Mouse (Mus musculus) midbrain, embryonic 14.5 days (tissue): ENCODE results near the gene Sorcs2. TPM values are rescaled to one million over a fixed set of nuclear protein-coding genes. Genes with fewer than 3 reads are reported as not detected.
A peak's percentile ranks its signal among the peaks of the same experiment; 100 is the strongest.
"Not testable (repeated sequence)": the region's sequence is repeated elsewhere in the genome, so short reads cannot be mapped to it uniquely, and the experiment has no call there.

Source experiments
- ATAC-seq: fragments of 200-750 bp; cut with Nextera tagmentation; 2 replicates; pipeline ENCODE4 v1.8.0; 2017; ENCODE audit warnings: moderate number of reproducible peaks, moderate library complexity; ENCODE audit not compliant: low FRiP score, low TSS enrichment
- DNase-seq: peaks from one replicate; pipeline ENCODE4 v3.0.0-alpha.2; 2015
- H3K27ac ChIP-seq: fragments of 300-500 bp; sonication (generic); replicated peaks from 2 replicates; pipeline ENCODE4 v1.5.1; 2014; ENCODE audit warnings: mild to moderate bottlenecking, low read depth, low read length, moderate library complexity
- H3K27me3 ChIP-seq: fragments of 300-500 bp; sonication (generic); 2 replicates; pipeline ENCODE4 v1.6.1; 2014; ENCODE audit warnings: low read length, control low read depth, mixed read lengths; ENCODE audit not compliant: control insufficient read depth, insufficient read depth
- H3K36me3 ChIP-seq: fragments of 300-500 bp; sonication (generic); 2 replicates; pipeline ENCODE4 v1.6.1; 2014; ENCODE audit warnings: low read length, control low read depth; ENCODE audit not compliant: control insufficient read depth, insufficient read depth
- H3K4me1 ChIP-seq: fragments of 300-500 bp; sonication (generic); 2 replicates; pipeline ENCODE4 v1.6.1; 2014; ENCODE audit warnings: mild to moderate bottlenecking, antibody characterized with exemption, low read length, control low read depth; ENCODE audit not compliant: control insufficient read depth, insufficient read depth
- H3K4me2 ChIP-seq: fragments of 300-500 bp; sonication (generic); 2 replicates; pipeline ENCODE4 v1.6.1; 2014; ENCODE audit warnings: mild to moderate bottlenecking, low read length, moderate library complexity
- H3K4me3 ChIP-seq: fragments of 300-500 bp; sonication (generic); replicated peaks from 2 replicates; pipeline ENCODE4 v1.5.1; 2014; ENCODE audit warnings: low read depth, low read length
- H3K9ac ChIP-seq: fragments of 300-500 bp; sonication (generic); replicated peaks from 2 replicates; pipeline ENCODE4 v1.6.1; 2014; ENCODE audit warnings: mild to moderate bottlenecking, low read length, moderate library complexity
- H3K9me3 ChIP-seq: fragments of 300-500 bp; sonication (generic); 2 replicates; pipeline ENCODE4 v1.6.1; 2016; ENCODE audit warnings: low read length, control low read depth, mixed read lengths; ENCODE audit not compliant: control insufficient read depth
- WGBS: fragments of 180-500 bp; shearing (Covaris S2); extraction: QIAGEN DNeasy Blood & Tissue Kit; methylation state at CpG from one replicate; pipeline ENCODE4 v1.1.7; 2014; 5-methylcytosine and 5-hydroxymethylcytosine counted together
- polyA plus RNA-seq: library from polyadenylated mRNA; unstranded; fragments of >200 nt; fragmentation: Nextera tagmentation; extraction: Ambion mirVana; gene quantifications from 2 replicates; pipeline ENCODE4 v1.2.1, GENCODE M21; 2014

The Sorcs2 gene
- polyA plus RNA-seq, 1 experiment from 2014 or later = 15.1 TPM

GRCm38 (mm10) chr5:36396491-36397383 lies 1.2 kb downstream of the Sorcs2 start:
- DNase-seq = no peak
- no peaks in the 10 kb centered on the region for H3K36me3 ChIP-seq
- H3K4me1 ChIP-seq = peaks cover 27% of the 10 kb centered on the region
- no peak for ATAC-seq
- no peaks in the 10 kb centered on the region for H3K9me3 ChIP-seq
- H3K4me2 ChIP-seq = peak overlapping the region; percentile 88
- no peaks in the 10 kb centered on the region for H3K27me3 ChIP-seq
- no peak overlapping the region for H3K27ac ChIP-seq
- peak overlapping the region; percentile 91 for H3K9ac ChIP-seq
- H3K4me3 ChIP-seq = peak overlapping the region; percentile 79
- WGBS = 5% methylated on average over 18 of the region's 18 CpGs

GRCm38 (mm10) chr5:36396011-36396410 lies 1.9 kb downstream of the Sorcs2 start:
- ATAC-seq (no peak), DNase-seq (peak; percentile 80)
- Histone ChIP-seq H3K36me3 (no peaks in the 10 kb centered on the region), H3K4me2 (peak overlapping the region; percentile 88), H3K9me3 (no peaks in the 10 kb centered on the region), H3K27me3 (no peaks in the 10 kb centered on the region), H3K9ac (no peak overlapping the region), H3K27ac (no peak overlapping the region), H3K4me1 (peaks cover 27% of the 10 kb centered on the region), H3K4me3 (peak overlapping the region; percentile 79)
- 70% methylated on average over 3 of the region's 3 CpGs for WGBS

GRCm38 (mm10) chr5:36394840-36395515 lies 3.0 kb downstream of the Sorcs2 start:
- Histone ChIP-seq H3K27ac (0 out of 2 replicates have a peak overlapping the region, but pooled peaks have one; percentile 26), H3K4me3 (no peak overlapping the region), H3K4me2 (peak overlapping the region; percentile 88), H3K27me3 (no peaks in the 10 kb centered on the region), H3K9ac (no peak overlapping the region), H3K9me3 (no peaks in the 10 kb centered on the region), H3K36me3 (no peaks in the 10 kb centered on the region), H3K4me1 (peaks cover 27% of the 10 kb centered on the region)
- DNase-seq (peak; percentile 43), ATAC-seq (no peak)
- 44% methylated on average over 11 of the region's 11 CpGs for WGBS

GRCm38 (mm10) chr5:36391751-36392150 lies 6.2 kb downstream of the Sorcs2 start:
- DNase-seq (no peak), ATAC-seq (no peak)
- Histone ChIP-seq H3K4me1 (peaks cover 26% of the 10 kb centered on the region), H3K9ac (no peak overlapping the region), H3K4me2 (no peak overlapping the region), H3K27me3 (no peaks in the 10 kb centered on the region), H3K9me3 (no peaks in the 10 kb centered on the region), H3K36me3 (no peaks in the 10 kb centered on the region), H3K4me3 (no peak overlapping the region), H3K27ac (no peak overlapping the region)
- 88% methylated on average over 4 of the region's 4 CpGs for WGBS

GRCm38 (mm10) chr5:36390591-36390927 lies 7.4 kb downstream of the Sorcs2 start:
- not testable (repeated sequence) for H3K4me3 ChIP-seq, H3K9ac ChIP-seq, ATAC-seq, H3K27me3 ChIP-seq, H3K36me3 ChIP-seq, H3K27ac ChIP-seq, DNase-seq, H3K9me3 ChIP-seq, H3K4me2 ChIP-seq
- peaks cover 14% of the 10 kb centered on the region; the same call in 1 of the 2 replicates for H3K4me1 ChIP-seq

GRCm38 (mm10) chr5:36389731-36390590 lies 8.0 kb downstream of the Sorcs2 start:
- DNase-seq (no peak), ATAC-seq (no peak)
- no peaks in the 10 kb centered on the region for H3K36me3 ChIP-seq
- 0 out of 2 replicates have a peak, but pooled peaks cover 8% of the 10 kb centered on the region for H3K4me1 ChIP-seq
- H3K4me2 ChIP-seq = no peak overlapping the region
- 87% methylated on average over 9 of the region's 9 CpGs for WGBS
- H3K4me3 ChIP-seq = no peak overlapping the region
- no peaks in the 10 kb centered on the region for H3K27me3 ChIP-seq
- H3K27ac ChIP-seq = no peak overlapping the region
- no peaks in the 10 kb centered on the region for H3K9me3 ChIP-seq
- H3K9ac ChIP-seq = no peak overlapping the region

GRCm38 (mm10) chr5:36385062-36385461 lies 12.9 kb downstream of the Sorcs2 start:
- no peak overlapping the region for H3K4me3 ChIP-seq
- 50% methylated on average over 5 of the region's 5 CpGs for WGBS
- no peak overlapping the region for H3K27ac ChIP-seq
- no peak overlapping the region for H3K9ac ChIP-seq
- H3K27me3 ChIP-seq = peaks cover 8% of the 10 kb centered on the region; the same call in 1 of the 2 replicates
- H3K4me2 ChIP-seq = no peak overlapping the region
- H3K4me1 ChIP-seq = peaks cover 3% of the 10 kb centered on the region
- H3K9me3 ChIP-seq = no peaks in the 10 kb centered on the region
- ATAC-seq (no peak), DNase-seq (no peak)
- H3K36me3 ChIP-seq = no peaks in the 10 kb centered on the region

- WGBS = 84% methylated on average over 4 of the region's 4 CpGs
- Histone ChIP-seq H3K4me1 (no peaks in the 10 kb centered on the region; the same call in none of the 2 replicates), H3K9me3 (no peaks in the 10 kb centered on the region), H3K27ac (no peak overlapping the region), H3K27me3 (peaks cover 8% of the 10 kb centered on the region; the same call in 1 of the 2 replicates), H3K9ac (no peak overlapping the region), H3K4me3 (no peak overlapping the region), H3K4me2 (no peak overlapping the region), H3K36me3 (no peaks in the 10 kb centered on the region)
- DNase-seq (no peak), ATAC-seq (no peak)
These were observed 14.5 kb downstream of the Sorcs2 start for GRCm38 (mm10) chr5:36383431-36383830.
